Mouse (Mus musculus) CH12.LX (cell line): Measurements from ENCODE around the gene Rfc4. TPM values are rescaled to one million over a fixed set of nuclear protein-coding genes. Genes with fewer than 3 reads are reported as not detected.
A peak's percentile ranks its signal among the peaks of the same experiment; 100 is the strongest.

Source experiments
- DNase-seq: peaks from one replicate; pipeline ENCODE4 v3.0.0-alpha.2; 2013; ENCODE audit errors: extremely low read depth
- H3K27ac ChIP-seq: 2 replicates; pipeline ENCODE4 v1.5.1; 2012; ENCODE audit warnings: low read depth, mild to moderate bottlenecking, control low read depth, moderate library complexity; ENCODE audit not compliant: insufficient read depth
- H3K27me3 ChIP-seq: replicated peaks from 2 replicates; pipeline ENCODE3; 2012; ENCODE audit warnings: inconsistent platforms
- H3K36me3 ChIP-seq, 2 experiments: replicated peaks in 1 of 2; 2 replicates each; pipeline versions ENCODE3 to v1.6.1; 2012; ENCODE audit warnings: inconsistent platforms in 1 of 2, low read length in 1 of 2, mild to moderate bottlenecking in 1 of 2, mixed read lengths in 1 of 2, moderate library complexity in 1 of 2; ENCODE audit not compliant: control insufficient read depth in 1 of 2, insufficient read depth in 1 of 2
- H3K4me1 ChIP-seq, 2 experiments: 2 replicates each; pipeline ENCODE4 v1.6.1; 2012; ENCODE audit warnings: inconsistent platforms in 1 of 2, moderate library complexity in 1 of 2; ENCODE audit not compliant: insufficient read depth in 2 of 2, control insufficient read depth in 1 of 2
- H3K4me2 ChIP-seq: 2 replicates; pipeline ENCODE4 v1.6.1; 2012; ENCODE audit warnings: low read depth, mild to moderate bottlenecking, control low read depth; ENCODE audit not compliant: poor library complexity, insufficient read depth, severe bottlenecking
- H3K4me3 ChIP-seq, 3 experiments: fragments of 150-350 bp in 1 of 3; sonication (generic) in 1 of 3; replicated peaks in 1 of 3; 2 replicates each; pipeline versions ENCODE3 to v1.5.1; 2011 to 2012; ENCODE audit warnings: low read depth in 2 of 3, low read length in 2 of 3, mild to moderate bottlenecking in 2 of 3, moderate library complexity in 2 of 3, control low read depth in 1 of 3, improper control_type of control experiment in 1 of 3, inconsistent platforms in 1 of 3, mixed read lengths in 1 of 3; ENCODE audit not compliant: poor library complexity in 1 of 3
- H3K79me2 ChIP-seq: replicated peaks from 2 replicates; pipeline ENCODE4 v1.6.1; 2012; ENCODE audit warnings: mild to moderate bottlenecking, moderate library complexity; ENCODE audit not compliant: control insufficient read depth, poor library complexity, insufficient read depth, severe bottlenecking; ENCODE audit errors: extremely low read depth
- H3K9ac ChIP-seq: 2 replicates; pipeline ENCODE4 v1.6.1; 2012; ENCODE audit warnings: low read depth, mild to moderate bottlenecking, control low read depth, moderate library complexity; ENCODE audit not compliant: insufficient read depth
- H3K9me3 ChIP-seq: replicated peaks from 2 replicates; pipeline ENCODE3; 2012; ENCODE audit warnings: low read length, inconsistent platforms, mixed read lengths
- CHD1 ChIP-seq: IDR thresholded peaks from 2 replicates; pipeline ENCODE4 v1.6.1; 2012; ENCODE audit warnings: low read depth, low read length, improper control_type of control experiment, inconsistent platforms
- CHD2 ChIP-seq: IDR thresholded peaks from 2 replicates; pipeline ENCODE4 v1.6.1; 2011; ENCODE audit warnings: low read length, improper control_type of control experiment
- E2F4 ChIP-seq: IDR thresholded peaks from 2 replicates; pipeline ENCODE4 v1.6.1; 2011; ENCODE audit warnings: low read depth, low read length, improper control_type of control experiment; ENCODE audit not compliant: insufficient replicate concordance
- EP300 ChIP-seq: IDR thresholded peaks from 2 replicates; pipeline ENCODE4 v1.6.1; 2011; ENCODE audit warnings: low read length, improper control_type of control experiment
- GABPA ChIP-seq: IDR thresholded peaks from 2 replicates; pipeline ENCODE4 v1.6.1; 2012; ENCODE audit warnings: low read depth, low read length, improper control_type of control experiment, inconsistent platforms; ENCODE audit not compliant: insufficient replicate concordance
- JUND ChIP-seq: conservative IDR thresholded peaks from 2 replicates; pipeline ENCODE4 v1.6.1; 2011; ENCODE audit warnings: low read depth, low read length, improper control_type of control experiment
- KAT2A ChIP-seq: IDR thresholded peaks from 2 replicates; pipeline ENCODE4 v1.6.1; 2012; ENCODE audit warnings: low read length, improper control_type of control experiment, inconsistent platforms; ENCODE audit not compliant: insufficient replicate concordance
- MAFK ChIP-seq: IDR thresholded peaks from 2 replicates; pipeline ENCODE4 v1.6.1; 2011; ENCODE audit warnings: low read length, improper control_type of control experiment; ENCODE audit not compliant: insufficient replicate concordance
- MEF2A ChIP-seq: IDR thresholded peaks from 2 replicates; pipeline ENCODE4 v1.6.1; 2014; ENCODE audit warnings: low read depth, mild to moderate bottlenecking, inconsistent platforms, low read length, improper control_type of control experiment, borderline replicate concordance
- MXI1 ChIP-seq: IDR thresholded peaks from 2 replicates; pipeline ENCODE4 v1.6.1; 2011; ENCODE audit warnings: mild to moderate bottlenecking, low read depth, low read length, improper control_type of control experiment
- MYC ChIP-seq: IDR thresholded peaks from 2 replicates; pipeline ENCODE4 v1.6.1; 2011; ENCODE audit warnings: low read depth, mild to moderate bottlenecking, improper control_type of control experiment, low read length
- NELFE ChIP-seq: IDR thresholded peaks from 2 replicates; pipeline ENCODE4 v1.6.1; 2011; ENCODE audit warnings: low read depth, low read length, improper control_type of control experiment
- PAX5 ChIP-seq: IDR thresholded peaks from 2 replicates; pipeline ENCODE4 v1.6.1; 2012; ENCODE audit warnings: low read length, inconsistent platforms, mixed read lengths
- POLR2AphosphoS2 ChIP-seq: IDR thresholded peaks from 2 replicates; pipeline ENCODE4 v1.6.1; 2011; ENCODE audit warnings: low read depth, low read length, improper control_type of control experiment
- RAD21 ChIP-seq: IDR thresholded peaks from 2 replicates; pipeline ENCODE4 v1.6.1; 2011; ENCODE audit warnings: low read depth, mild to moderate bottlenecking, low read length, improper control_type of control experiment, moderate library complexity
- RCOR1 ChIP-seq: conservative IDR thresholded peaks from 2 replicates; pipeline ENCODE4 v1.6.1; 2012; ENCODE audit warnings: low read depth, mild to moderate bottlenecking, inconsistent platforms, low read length, improper control_type of control experiment
- SIN3A ChIP-seq: IDR thresholded peaks from 2 replicates; pipeline ENCODE4 v1.6.1; 2012; ENCODE audit warnings: low read length, improper control_type of control experiment, inconsistent platforms
- SMC3 ChIP-seq: IDR thresholded peaks from 2 replicates; pipeline ENCODE4 v1.6.1; 2011; ENCODE audit warnings: low read depth, low read length, improper control_type of control experiment
- TBP ChIP-seq: conservative IDR thresholded peaks from 2 replicates; pipeline ENCODE4 v1.6.1; 2011; ENCODE audit warnings: low read depth, low read length, improper control_type of control experiment
- USF2 ChIP-seq: conservative IDR thresholded peaks from 2 replicates; pipeline ENCODE4 v1.6.1; 2011; ENCODE audit warnings: low read depth, low read length, improper control_type of control experiment
- ZC3H11A ChIP-seq: IDR thresholded peaks from 2 replicates; pipeline ENCODE4 v1.6.1; 2012; ENCODE audit warnings: low read depth, mild to moderate bottlenecking, inconsistent platforms, low read length, improper control_type of control experiment
- ZKSCAN1 ChIP-seq: IDR thresholded peaks from 2 replicates; pipeline ENCODE4 v1.6.1; 2012; ENCODE audit warnings: low read depth, inconsistent platforms, low read length, improper control_type of control experiment, borderline replicate concordance
- ZMIZ1 ChIP-seq: IDR thresholded peaks from 2 replicates; pipeline ENCODE4 v1.6.1; 2012; ENCODE audit warnings: low read depth, mild to moderate bottlenecking, inconsistent platforms, low read length, improper control_type of control experiment
- ZNF384 ChIP-seq: IDR thresholded peaks from 2 replicates; pipeline ENCODE4 v1.6.1; 2012; ENCODE audit warnings: low read depth, low read length, improper control_type of control experiment, inconsistent platforms
- dilution Hi-C: fragments of 300-500 bp; cut with MboI; formaldehyde crosslinking; loops from 2 replicates; pipeline ENCODE4 v1.14.3; 2020; ENCODE audit warnings: low sequenced_read_pairs; ENCODE audit not compliant: extremely low pct_unique_long_range_greater_than_20kb, extremely low pct_ligation_motif_present
- in situ Hi-C: fragments of 300-500 bp; cut with MboI; formaldehyde crosslinking; loops from 3 replicates; pipeline ENCODE4 v1.14.3; 2019; ENCODE audit warnings: low sequenced_read_pairs, low pct_ligation_motif_present, low pct_unique_long_range_greater_than_20kb, mixed read lengths
- polyA plus RNA-seq: library from polyadenylated mRNA; unstranded; fragments of >175 nt; gene quantifications from 2 replicates; pipeline ENCODE4 v1.2.1, GENCODE M21; 2012; ENCODE audit warnings: low read depth; ENCODE audit not compliant: insufficient read length
- total RNA-seq, 2 experiments: library from RNA; depleted of rRNA; stranded (reverse); fragments of 300-350 nt in 1 of 2; fragments of >200 nt in 1 of 2; gene quantifications; 2 replicates each; pipeline ENCODE4 v1.2.3; 2012 to 2014

The Rfc4 gene
- total and polyA plus RNA-seq, 3 experiments: 74.6 to 191 (median 121) TPM

GRCm38 (mm10) chr16:23112348-23112747 is 15.2 kb downstream of the Rfc4 start:
- H3K9me3 ChIP-seq: no peaks in the 10 kb centered on the region
- dilution Hi-C loops (no loop called here), in situ Hi-C loops (no loop called here)
- H3K36me3 ChIP-seq: peaks cover 75 to 82% of the 10 kb centered on the region in 2 experiments
- H3K27ac ChIP-seq: no peak overlapping the region
- TF ChIP-seq POLR2AphosphoS2: peak; percentile 77; the same call in 1 of the 2 replicates
- no peak for TF ChIP-seq TBP
- 0 out of 2 replicates have a peak, but pooled peaks have one; percentile 26 for TF ChIP-seq MYC
- no peak for TF ChIP-seq GABPA
- no peak for TF ChIP-seq CHD2
- peak; percentile 97 for TF ChIP-seq CHD1
- no peak for TF ChIP-seq RCOR1
- TF ChIP-seq SMC3: no peak
- no peak for TF ChIP-seq ZKSCAN1
- TF ChIP-seq ZC3H11A: no peak
- TF ChIP-seq MEF2A: no peak
- no peak for TF ChIP-seq SIN3A
- TF ChIP-seq EP300: no peak
- no peak; the same call in none of the 2 replicates for TF ChIP-seq ZMIZ1
- H3K79me2 ChIP-seq: peaks cover 58% of the 10 kb centered on the region
- H3K27me3 ChIP-seq: no peaks in the 10 kb centered on the region
- peak overlapping the region in 2 of 3 experiments; percentile 13 to 51 for H3K4me3 ChIP-seq
- no peak for DNase-seq
- H3K9ac ChIP-seq: peak overlapping the region; percentile 100
- H3K4me1 ChIP-seq: peaks cover 0 to 18% of the 10 kb centered on the region in 2 experiments; a peak in 2 of 4 replicates
- H3K4me2 ChIP-seq: peak overlapping the region; percentile 99

- Histone ChIP-seq H3K4me2 (peak overlapping the region; percentile 99), H3K27ac (no peak overlapping the region; the same call in 1 of the 2 replicates), H3K9me3 (no peaks in the 10 kb centered on the region), H3K27me3 (no peaks in the 10 kb centered on the region), H3K9ac (peak overlapping the region; percentile 100), H3K79me2 (peaks cover 58% of the 10 kb centered on the region), H3K4me1 (peaks cover 0 to 35% of the 10 kb centered on the region in 2 experiments; a peak in 2 of 4 replicates), H3K36me3 (peaks cover 54 to 57% of the 10 kb centered on the region in 2 experiments), H3K4me3 (peak overlapping the region; percentile 81 to 97 (median 91))
- in situ Hi-C loops: no loop called here
- TF ChIP-seq PAX5: no peak
- peak; percentile 93 for TF ChIP-seq CHD1
- TF ChIP-seq ZMIZ1: peak; percentile 70; the same call in 1 of the 2 replicates
- peak; percentile 10; the same call in 1 of the 2 replicates for TF ChIP-seq JUND
- no peak for TF ChIP-seq CHD2
- TF ChIP-seq MAFK: no peak
- peak; percentile 84 for TF ChIP-seq POLR2AphosphoS2
- 0 out of 2 replicates have a peak, but pooled peaks have one; percentile 19 for TF ChIP-seq USF2
- peak; percentile 49; the same call in 1 of the 2 replicates for TF ChIP-seq MYC
- no peak for TF ChIP-seq E2F4
- TF ChIP-seq ZNF384: no peak
- no peak for TF ChIP-seq MXI1
- TF ChIP-seq SIN3A: peak; percentile 69
- peak; percentile 50; the same call in 1 of the 2 replicates for TF ChIP-seq TBP
- TF ChIP-seq RAD21: no peak
- 0 out of 2 replicates have a peak, but pooled peaks have one; percentile 36 for TF ChIP-seq NELFE
- 0 out of 2 replicates have a peak, but pooled peaks have one; percentile 36 for TF ChIP-seq KAT2A
- dilution Hi-C loops: no loop called here
- no peak for DNase-seq
These were observed 17.9 kb downstream of the Rfc4 start for GRCm38 (mm10) chr16:23109350-23110280.
